Mouse (Mus musculus): ENCODE data around the gene Zscan4d. TPM values are rescaled to one million over a fixed set of nuclear protein-coding genes. Genes with fewer than 3 reads are reported as not detected.

Gene Zscan4d
- not detected in 2 replicates for polyA plus RNA-seq (2012; ENCODE audit: low replicate concordance)

GRCm38 (mm10) chr7:11166059-11166458 is at the start of gene Zscan4d:
Gene Zscan4d, minus strand, starts transcription at chr7:11166159.

Other genes with a start within 250 kb of the Zscan4d start
- gene Zscan4c, start 160.4 kb downstream of the Zscan4d start, polyA plus RNA-seq (2012; ENCODE audit: low replicate concordance): not detected in 2 replicates
- gene Zscan4-ps1, start 96.5 kb downstream of the Zscan4d start, polyA plus RNA-seq (2012; ENCODE audit: low replicate concordance): not detected in 2 replicates
- gene Zscan4e, start 144.5 kb upstream of the Zscan4d start, polyA plus RNA-seq (2012; ENCODE audit: low replicate concordance): not detected in 2 replicates
- not detected in 2 replicates for gene Zscan4f, start 231.8 kb upstream of the Zscan4d start, polyA plus RNA-seq (2012; ENCODE audit: low replicate concordance)

Data from hematopoietic multipotent progenitor cell, adult 10-12 weeks (in vitro differentiated cells).